Mouse (Mus musculus) cerebellum, adult 18-20 months (tissue): ENCODE measurements at regions not wholly inside any gene's neighbourhood (a gene's known extent, or its start where the extent isn't known, plus 50 kb on each side); places are given as distances from the start of the nearest gene placed in this dataset.

Source experiments
- DNase-seq, 2 experiments: peaks; one replicate each; pipeline ENCODE4 v3.0.0; 2021

- DNase-seq = peak; percentile 47 to 62
Measured at GRCm38 (mm10) chrX:6261469-6261868, 59.1 kb downstream of the Bmp15 start.

GRCm38 (mm10) chrX:6258523-6258922 lies 62.0 kb downstream of the Bmp15 start:
- DNase-seq = no peak

GRCm38 (mm10) chrX:6254058-6254457 lies 66.5 kb downstream of the Bmp15 start:
- peak; percentile 1 to 3 for DNase-seq

- DNase-seq = no peak
Measured at GRCm38 (mm10) chrX:6252873-6253272, 67.6 kb downstream of the Bmp15 start.
